Mouse (Mus musculus) heart, postnatal 10 days (tissue): Measurements from ENCODE around the gene Hddc2. TPM values are rescaled to one million over a fixed set of nuclear protein-coding genes. Genes with fewer than 3 reads are reported as not detected.
"Not testable (repeated sequence)": the region's sequence is repeated elsewhere in the genome, so short reads cannot be mapped to it uniquely, and the experiment has no call there.

ENCODE experiments used
- DNase-seq, 2 experiments: peaks; one replicate each; pipeline ENCODE4 v3.0.0; 2021
- intact Hi-C: fragments of 180-260 bp; cut with DNase I; formaldehyde crosslinking; loops from one replicate; pipeline ENCODE4 v1.15.1; 2025
- total RNA-seq, 2 experiments: library from RNA; stranded (reverse); gene quantifications; 2 replicates each; pipeline ENCODE4 v1.2.3; 2021

The Hddc2 gene
- total RNA-seq, 2 experiments from 2014 or later = 16.0 to 17.3 TPM

- no peak for DNase-seq
- intact Hi-C loops = no loop called here
Measured at GRCm38 (mm10) chr10:31351056-31351455, 37.9 kb downstream of the Hddc2 start.

- intact Hi-C loops = no loop called here
- no peak for DNase-seq
Measured at GRCm38 (mm10) chr10:31352845-31353427, 39.8 kb downstream of the Hddc2 start.

- intact Hi-C loops = no loop called here
- no peak for DNase-seq
Measured at GRCm38 (mm10) chr10:31354141-31354540, 41.0 kb downstream of the Hddc2 start.

GRCm38 (mm10) chr10:31354886-31355461 is 41.8 kb downstream of the Hddc2 start:
- no peak for DNase-seq
- intact Hi-C loops = no loop called here

- no peak for DNase-seq
- intact Hi-C loops = no loop called here
Measured at GRCm38 (mm10) chr10:31359749-31360148, 46.6 kb downstream of the Hddc2 start.

GRCm38 (mm10) chr10:31370200-31370599 is 57.0 kb downstream of the Hddc2 start:
- peak in 1 of 2 experiments; percentile 11 for DNase-seq
- intact Hi-C loops = not testable (repeated sequence)

Other genes starting within 250 kb of the Hddc2 start
- gene Tpd52l1, start 132.6 kb downstream of the Hddc2 start, total RNA-seq = 1 to 10 TPM; 3.2 to 4.5 TPM